Mouse (Mus musculus) A20 (cell line): ENCODE data around the gene Mon1a.
A peak's percentile ranks its signal among the peaks of the same experiment; 100 is the strongest.

Experiments used
- DNase-seq: peaks from one replicate; pipeline ENCODE4 v3.0.0-alpha.2; 2011; ENCODE audit warnings: low read depth, low spot score

The Mon1a gene

GRCm38 (mm10) chr9:107908410-107909158 is 20.6 kb downstream of the Mon1a start:
- no peak for DNase-seq

DNA sequence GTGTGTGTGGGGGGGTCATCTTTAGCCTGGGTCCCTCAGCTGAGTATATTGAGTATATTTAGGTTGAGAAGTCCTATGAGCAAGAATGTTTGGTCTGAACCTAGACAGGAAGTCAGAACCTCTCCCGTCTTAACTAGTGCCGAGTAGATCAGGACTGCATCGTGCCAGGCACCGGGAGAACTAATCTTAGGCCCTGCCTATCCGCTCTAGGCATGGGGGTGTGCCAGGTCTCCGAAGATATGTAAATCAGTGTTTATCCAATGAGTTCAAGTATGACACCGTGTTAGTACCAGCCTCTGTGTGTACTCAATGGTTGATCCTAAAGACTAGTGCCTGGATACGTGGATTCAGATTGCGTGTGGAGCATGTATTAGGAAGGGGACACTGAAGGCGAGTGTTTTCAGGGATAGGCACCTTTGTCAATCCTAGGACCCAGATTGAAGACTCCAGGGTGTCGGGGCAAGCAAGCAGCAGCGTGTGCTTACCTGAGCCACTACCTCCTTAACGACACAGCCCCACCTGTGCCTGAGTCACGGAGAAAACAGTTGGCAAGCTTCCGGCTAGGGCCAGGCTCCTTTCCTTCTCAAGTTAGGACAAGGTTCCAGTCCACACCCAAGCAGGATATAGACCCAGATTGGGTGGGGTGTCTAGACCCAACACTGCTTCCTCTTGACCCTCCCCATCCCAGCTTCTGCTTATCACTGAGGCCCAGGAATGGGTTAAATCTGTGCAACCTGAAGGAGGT is 22.2 kb downstream of the Mon1a start:
- DNase-seq: no peak

DNA sequence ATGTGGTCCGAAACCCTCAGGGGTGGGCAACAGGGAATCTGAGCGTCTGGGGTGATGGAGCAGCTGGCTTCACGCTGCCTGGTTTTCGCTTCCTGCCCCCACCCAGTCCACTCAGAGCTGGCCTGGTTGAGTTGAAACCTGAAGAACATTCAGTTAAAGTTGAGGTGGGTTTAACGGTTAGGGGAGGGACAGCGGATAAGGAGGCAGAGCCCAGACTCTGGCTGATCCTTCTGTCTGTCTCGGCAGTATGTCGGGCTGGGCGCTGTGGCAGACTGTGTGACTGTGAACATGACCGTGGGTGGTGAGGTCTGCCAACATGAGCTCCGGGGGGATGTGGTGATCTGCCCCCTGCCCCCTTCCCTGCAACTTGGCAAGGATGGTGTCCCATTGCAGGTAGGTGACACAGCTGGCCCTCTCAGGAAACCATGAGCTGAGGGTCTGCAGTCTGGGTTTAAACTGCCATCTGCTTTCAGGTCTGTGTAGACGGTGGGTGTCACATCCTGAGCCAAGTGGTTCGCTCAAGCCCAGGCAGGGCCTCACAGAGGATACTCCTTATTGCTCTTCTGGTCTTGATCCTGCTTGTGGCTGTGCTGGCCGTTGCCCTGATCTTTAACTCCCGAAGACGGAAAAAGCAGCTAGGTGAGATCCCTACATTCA is 26.9 kb downstream of the Mon1a start:
- no peak for DNase-seq

DNA sequence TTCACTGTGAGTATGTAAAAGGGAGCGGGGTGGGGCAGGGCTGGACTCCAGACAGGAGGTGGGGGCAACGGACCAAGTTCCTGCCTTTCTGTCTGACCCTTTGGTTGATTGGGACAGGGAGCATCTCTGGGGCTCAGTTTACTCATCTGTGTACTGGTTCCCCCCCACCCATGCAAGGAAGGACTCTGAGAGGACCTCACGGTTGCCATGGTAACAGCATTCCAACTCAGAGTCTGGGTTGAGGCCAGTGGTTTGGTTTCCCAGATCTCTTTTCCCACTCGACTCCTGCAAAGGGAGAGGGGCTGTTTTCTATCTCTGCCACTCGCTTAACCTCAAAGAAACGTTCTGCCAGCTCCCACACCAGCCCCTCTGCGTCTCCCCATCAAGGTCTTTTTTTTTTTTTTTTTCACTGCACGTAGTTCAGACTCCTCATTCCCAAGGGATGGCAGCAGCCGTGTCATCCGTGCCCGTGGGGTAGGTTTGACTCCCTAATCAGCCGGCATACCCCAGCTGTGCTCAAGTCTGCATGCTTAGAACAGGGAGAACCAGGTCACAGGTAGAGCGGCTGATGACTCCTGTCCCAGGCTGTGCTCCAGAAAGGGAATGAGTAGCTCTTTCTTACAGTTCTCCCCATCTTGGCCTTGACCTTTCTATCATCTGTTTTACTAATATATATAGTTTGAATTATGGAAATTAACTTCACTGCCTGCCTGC is 30.1 kb downstream of the Mon1a start:
- DNase-seq: no peak

- no peak for DNase-seq
These were observed 30.9 kb downstream of the Mon1a start for GRCm38 (mm10) chr9:107918884-107919283.

DNA sequence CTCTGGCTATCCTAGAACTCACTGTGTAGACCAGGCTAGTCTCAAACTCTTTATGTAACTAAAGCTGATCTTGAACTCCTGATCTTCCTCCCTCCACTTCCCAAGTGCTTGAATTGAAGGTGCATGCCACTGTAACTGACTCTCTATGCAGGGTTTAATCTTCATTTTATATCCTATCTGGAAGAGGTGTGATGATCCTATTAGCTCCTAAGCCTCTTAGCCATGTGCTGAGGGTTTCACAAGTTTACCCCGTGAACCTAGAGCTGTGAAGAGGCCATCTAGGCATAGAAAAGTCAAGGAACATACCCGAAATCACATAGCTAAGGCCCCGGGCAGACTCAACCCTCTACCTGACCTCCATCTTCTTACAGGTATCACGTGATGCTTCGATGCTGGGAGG is 31.5 kb downstream of the Mon1a start:
- no peak for DNase-seq

DNA sequence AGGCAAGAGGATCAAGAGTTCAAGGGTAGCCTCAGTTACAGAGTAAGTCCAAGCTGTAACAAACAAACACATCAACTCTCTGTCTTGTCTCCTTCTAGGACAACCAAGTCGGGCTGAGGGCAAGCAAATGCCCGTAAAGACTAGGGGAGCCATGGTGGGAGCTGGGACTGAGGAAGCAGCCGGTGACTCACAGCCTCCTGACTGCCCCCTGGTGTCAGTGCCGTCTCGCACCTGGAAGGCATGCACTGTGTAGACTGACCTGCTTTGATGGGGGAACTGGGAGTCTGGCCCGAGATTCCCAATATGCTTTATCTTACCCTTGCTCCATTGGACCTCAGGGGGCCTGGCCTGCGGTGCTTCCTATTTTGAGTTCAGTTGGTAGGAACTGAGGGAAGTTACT is 35.1 kb downstream of the Mon1a start:
- peak; percentile 52 for DNase-seq

DNA sequence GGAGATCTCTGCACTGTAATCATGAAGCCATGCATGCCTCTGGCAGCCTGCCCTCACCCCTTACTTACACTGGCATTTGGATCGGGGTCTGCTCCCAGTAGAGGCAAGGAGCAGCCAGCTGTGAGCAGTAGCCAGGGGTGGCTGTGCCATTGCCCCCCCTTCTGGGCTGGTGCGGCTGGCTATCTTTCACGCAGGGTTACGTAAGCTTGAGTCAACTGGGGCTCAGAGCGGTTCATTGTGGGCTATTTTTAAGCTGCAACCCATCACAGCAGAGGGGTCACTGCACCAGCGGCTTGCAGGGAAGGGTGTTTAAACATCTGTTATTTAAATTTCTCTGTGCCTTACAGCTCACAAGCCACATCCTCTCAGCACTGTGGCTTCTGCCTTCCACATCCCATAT is 36.0 kb downstream of the Mon1a start:
- DNase-seq: peak; percentile 48

- DNase-seq: no peak
These were observed 37.3 kb downstream of the Mon1a start for GRCm38 (mm10) chr9:107925251-107925650.

DNA sequence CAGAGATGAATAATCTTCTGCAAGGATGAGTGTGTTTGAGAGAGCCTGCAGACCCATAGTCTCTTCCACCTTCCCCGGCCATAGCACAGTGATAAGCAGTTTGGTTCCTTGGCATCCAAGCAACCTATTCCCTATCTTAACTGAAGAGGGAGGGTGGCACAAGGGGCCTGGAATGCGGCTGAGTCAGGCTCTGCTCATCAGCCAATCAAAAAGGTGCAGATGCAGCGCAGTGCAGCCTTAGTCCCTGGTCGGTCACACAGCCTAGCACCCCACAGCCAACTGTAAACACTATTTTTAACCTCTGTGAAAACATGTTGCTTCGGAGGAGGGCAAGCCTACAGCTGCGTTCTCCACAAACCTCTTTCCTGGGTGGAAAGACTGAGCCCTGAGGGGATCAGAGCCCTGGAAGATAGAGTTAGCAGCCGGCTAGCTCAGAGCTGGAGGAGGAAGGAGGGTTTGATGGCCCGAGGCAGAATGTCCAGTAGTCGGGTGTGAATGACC is 39.0 kb downstream of the Mon1a start:
- no peak for DNase-seq

DNA sequence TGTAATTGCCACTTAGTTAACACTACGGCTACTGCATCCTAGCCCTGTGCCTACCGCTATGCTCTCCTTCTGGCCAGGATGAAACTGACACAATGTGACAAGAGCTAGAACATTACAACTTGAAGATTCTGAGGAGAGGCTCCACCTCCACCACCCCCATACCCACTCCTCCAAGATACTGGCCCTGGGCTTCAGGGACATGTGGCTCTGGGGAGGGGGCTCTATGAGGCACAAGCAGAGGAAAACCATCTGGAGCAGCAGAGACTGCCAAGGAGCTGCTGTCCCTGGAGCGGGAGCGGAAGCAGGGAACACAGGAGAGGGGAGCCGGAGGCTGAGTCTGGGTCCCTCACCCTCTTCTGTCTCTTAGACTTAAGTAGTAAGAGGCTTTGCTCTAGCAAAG is 39.8 kb downstream of the Mon1a start:
- DNase-seq: no peak

GRCm38 (mm10) chr9:107928169-107928568 is 40.2 kb downstream of the Mon1a start, which contains the start of gene Actl11:
Actl11 (plus strand) TSS chr9:107928469.
- no peak for DNase-seq

- no peak for DNase-seq
These were observed 44.3 kb downstream of the Mon1a start for GRCm38 (mm10) chr9:107932221-107932620.

GRCm38 (mm10) chr9:107934146-107934545 is 46.2 kb downstream of the Mon1a start:
- peak; percentile 50 for DNase-seq

DNA sequence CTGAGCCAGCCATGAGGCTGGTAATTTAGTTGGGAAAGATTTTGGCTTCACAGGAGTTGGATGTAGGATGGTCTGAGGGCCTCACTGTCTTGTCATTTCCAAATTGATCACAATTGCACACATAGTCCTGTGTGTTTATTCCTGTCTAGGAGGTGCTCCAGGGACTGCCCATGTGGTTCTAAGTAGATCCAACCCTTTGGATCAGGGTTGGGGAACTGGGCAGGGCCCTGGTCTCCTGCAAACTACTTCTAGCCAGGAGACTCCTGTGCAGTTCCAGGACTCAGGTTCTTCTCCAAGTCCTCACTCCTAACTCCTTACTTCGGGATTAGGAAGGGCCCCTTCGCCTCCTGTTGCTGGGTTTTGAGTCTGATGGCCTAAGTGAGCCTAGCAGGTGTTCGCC is 47.4 kb downstream of the Mon1a start, which contains the start of gene Camkv:
TSS of gene Camkv (plus strand) at position 301 of the 400 bp plus-strand sequence.
- no peak for DNase-seq

GRCm38 (mm10) chr9:107935790-107936214 is 47.9 kb downstream of the Mon1a start:
- peak; percentile 51 for DNase-seq

DNA sequence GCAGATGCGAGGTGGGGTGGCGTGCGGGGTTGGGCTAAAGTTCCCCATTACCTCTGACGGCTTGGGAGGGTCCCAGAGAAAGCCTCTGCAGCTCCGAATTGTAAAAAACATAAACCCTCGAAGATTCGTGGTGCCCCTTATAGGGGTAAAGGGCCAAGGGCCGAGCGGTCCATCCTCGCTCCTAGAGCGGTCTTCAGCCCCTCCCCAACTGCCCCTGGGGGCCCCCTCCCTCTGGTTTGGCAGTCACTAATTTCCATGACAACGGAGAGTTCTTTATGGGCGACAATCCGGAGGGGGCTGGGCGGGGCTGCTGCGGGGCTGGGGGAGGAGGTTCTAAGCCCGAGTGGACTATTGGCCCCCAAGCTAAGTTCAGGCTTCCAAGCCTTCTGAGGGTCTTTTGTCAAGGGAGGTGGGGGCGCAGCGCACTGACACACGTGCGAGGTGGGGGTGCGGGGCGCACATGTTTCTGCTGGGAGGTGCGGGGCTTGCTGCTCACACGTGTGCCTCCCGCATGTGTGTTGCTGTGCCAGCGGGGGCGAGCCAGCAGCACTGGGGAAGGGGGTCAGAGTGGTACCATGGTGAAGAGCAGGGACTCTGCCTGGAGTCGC is 48.4 kb downstream of the Mon1a start:
- DNase-seq: no peak

GRCm38 (mm10) chr9:107936831-107937230 is 48.9 kb downstream of the Mon1a start:
- DNase-seq: no peak

DNA sequence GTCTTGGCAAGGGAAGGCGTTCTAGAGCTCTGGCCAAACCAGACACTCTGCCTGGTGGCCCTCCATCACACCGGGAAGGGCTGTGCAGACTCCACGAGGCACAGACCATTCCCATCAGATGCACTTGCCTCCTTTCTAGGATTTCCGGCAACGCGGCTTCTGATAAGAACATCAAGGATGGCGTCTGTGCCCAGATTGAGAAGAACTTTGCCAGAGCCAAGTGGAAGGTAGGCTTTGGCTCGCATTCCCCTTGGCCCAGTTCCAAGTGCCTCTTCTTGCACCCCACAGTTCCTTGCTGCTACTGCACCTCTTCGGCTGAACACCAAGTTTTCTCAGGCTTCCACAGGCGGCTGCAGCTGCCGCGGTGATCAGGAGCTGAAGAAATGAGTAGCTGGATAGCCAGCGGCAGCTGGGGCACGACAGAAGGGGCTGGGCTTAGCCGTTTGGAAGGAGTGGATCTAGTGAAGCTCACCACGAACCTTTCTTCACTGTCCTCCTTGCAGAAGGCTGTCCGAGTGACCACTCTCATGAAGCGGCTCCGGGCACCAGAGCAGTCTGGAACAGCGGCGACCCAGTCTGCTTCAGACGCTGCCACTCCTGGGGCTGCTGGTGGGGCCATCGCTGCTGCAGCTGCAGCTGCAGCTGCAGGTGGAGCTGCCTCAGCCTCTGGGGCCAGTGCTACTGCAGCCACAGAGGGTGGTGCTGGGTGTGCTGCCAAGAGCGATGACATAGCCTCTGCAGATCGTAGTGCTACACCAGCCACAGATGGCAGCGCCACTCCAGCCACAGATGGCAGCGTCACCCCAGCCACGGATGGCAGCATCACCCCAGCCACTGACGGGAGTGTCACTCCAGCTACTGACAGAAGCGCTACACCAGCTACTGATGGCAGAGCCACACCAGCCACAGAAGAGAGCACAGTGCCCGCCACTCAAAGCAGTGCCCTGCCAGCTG is 59.6 kb downstream of the Mon1a start:
- DNase-seq: peak; percentile 18
